Mouse (Mus musculus): ENCODE results near the gene Vamp5. TPM values are rescaled to one million over a fixed set of nuclear protein-coding genes. Genes with fewer than 3 reads are reported as not detected.

Vamp5 gene
- total and polyA plus RNA-seq, 3 experiments: 0.50 to 2.5 (median 0.90) TPM

DNA sequence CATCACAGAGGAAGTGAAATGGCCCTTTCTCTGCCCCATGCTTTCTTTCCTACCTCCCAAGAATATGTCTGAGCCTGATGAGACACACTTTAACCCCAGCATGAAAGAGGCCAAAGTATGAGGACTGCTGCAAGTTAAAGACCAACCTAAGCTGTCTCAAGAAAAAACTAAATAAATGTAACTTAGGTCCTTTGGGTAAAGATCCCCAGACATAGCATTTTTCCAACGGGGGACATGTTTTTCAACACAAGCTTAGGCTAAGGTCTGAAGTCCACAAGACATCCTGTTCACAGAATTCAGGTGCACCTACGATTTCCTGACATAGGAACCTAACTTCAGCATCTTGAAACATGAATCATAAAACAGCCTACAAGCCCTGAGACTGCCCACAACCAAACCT lies 30.1 kb downstream of the Vamp5 start:
- no peak overlapping the region for H3K9ac ChIP-seq (ENCODE audit: insufficient read depth, low read depth)
- in situ Hi-C loops (cut with MboI; ENCODE audit: low pct_ligation_motif_present, low pct_unique_long_range_greater_than_20kb, low sequenced_read_pairs) (no loop called here), dilution Hi-C loops (cut with MboI; ENCODE audit: extremely low pct_ligation_motif_present, extremely low pct_unique_long_range_greater_than_20kb, low sequenced_read_pairs) (no loop called here)
- peaks cover 2% of the 10 kb centered on the region for H3K9me3 ChIP-seq (replicated peaks; ENCODE audit: low read length)
- H3K4me1 ChIP-seq (ENCODE audit: control insufficient read depth in 1 of 2, insufficient read depth in 2 of 2): peaks cover 14 to 66% of the 10 kb centered on the region in 2 experiments; a peak in 3 of 4 replicates
- no peak overlapping the region for H3K4me2 ChIP-seq (ENCODE audit: insufficient read depth, low read depth, poor library complexity, severe bottlenecking)
- TF ChIP-seq ZKSCAN1 (IDR thresholded peaks at IDR 0.05; ENCODE audit: borderline replicate concordance, low read depth, low read length): no peak
- no peak for TF ChIP-seq NELFE (IDR thresholded peaks at IDR 0.05; ENCODE audit: low read depth, low read length)
- TF ChIP-seq MXI1 (IDR thresholded peaks at IDR 0.05; ENCODE audit: low read depth, low read length): no peak
- no peak for TF ChIP-seq MEF2A (IDR thresholded peaks at IDR 0.05; ENCODE audit: borderline replicate concordance, low read depth, low read length)
- no peak for TF ChIP-seq MAFK (IDR thresholded peaks at IDR 0.05; ENCODE audit: insufficient replicate concordance, low read length)
- no peak for TF ChIP-seq MYC (IDR thresholded peaks at IDR 0.05; ENCODE audit: low read depth, low read length)
- no peak for TF ChIP-seq ELF1 (IDR thresholded peaks at IDR 0.05; ENCODE audit: low read depth, low read length)
- no peak for TF ChIP-seq SIN3A (IDR thresholded peaks at IDR 0.05; ENCODE audit: low read length)
- TF ChIP-seq TBP (conservative IDR thresholded peaks at IDR 0.05; ENCODE audit: low read depth, low read length): no peak
- no peak overlapping the region for H3K4me3 ChIP-seq (replicated peaks in 1 of 3; ENCODE audit: low read depth in 2 of 3, low read length in 2 of 3, poor library complexity in 1 of 3)
- peaks cover 16% of the 10 kb centered on the region for H3K79me2 ChIP-seq (replicated peaks; ENCODE audit: control insufficient read depth, extremely low read depth, insufficient read depth, poor library complexity, severe bottlenecking)
- no peak for DNase-seq (ENCODE audit: extremely low read depth)
- H3K36me3 ChIP-seq (replicated peaks in 1 of 2; ENCODE audit: control insufficient read depth in 1 of 2, insufficient read depth in 1 of 2, low read length in 1 of 2): peaks cover 26 to 61% of the 10 kb centered on the region in 2 experiments
- H3K27ac ChIP-seq (ENCODE audit: insufficient read depth, low read depth): no peak overlapping the region
- no peaks in the 10 kb centered on the region for H3K27me3 ChIP-seq (replicated peaks)

DNA sequence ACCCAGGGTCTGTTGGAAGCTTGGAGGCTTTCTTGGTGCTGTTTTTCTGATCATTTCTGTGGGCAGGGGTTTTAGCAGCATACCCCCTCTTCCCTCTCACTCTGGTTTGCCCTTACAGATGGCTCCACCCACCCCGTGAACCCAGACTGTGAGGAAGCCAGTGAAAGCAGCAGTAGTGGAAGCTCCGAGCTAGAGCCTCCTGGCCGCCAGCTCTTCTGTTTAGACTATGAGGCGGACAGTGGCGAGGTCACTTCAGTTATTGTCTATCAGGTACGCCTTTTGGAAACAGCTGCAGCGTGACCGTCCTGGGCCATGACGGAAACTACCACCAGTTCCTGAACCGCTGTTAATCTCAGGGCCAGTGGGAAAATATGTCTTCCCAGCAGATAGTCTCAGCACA lies 31.9 kb downstream of the Vamp5 start:
- H3K27me3 ChIP-seq (replicated peaks): no peaks in the 10 kb centered on the region
- dilution Hi-C loops (cut with MboI; ENCODE audit: extremely low pct_ligation_motif_present, extremely low pct_unique_long_range_greater_than_20kb, low sequenced_read_pairs): no loop called here
- no peaks in the 10 kb centered on the region for H3K9me3 ChIP-seq (replicated peaks; ENCODE audit: low read length)
- in situ Hi-C loops (cut with MboI; ENCODE audit: low pct_ligation_motif_present, low pct_unique_long_range_greater_than_20kb, low sequenced_read_pairs): no loop called here
- no peak overlapping the region for H3K27ac ChIP-seq (ENCODE audit: insufficient read depth, low read depth)
- peak overlapping the region; percentile 81; the same call in 1 of the 2 replicates for H3K9ac ChIP-seq (ENCODE audit: insufficient read depth, low read depth)
- peak; percentile 6 for DNase-seq (ENCODE audit: extremely low read depth)
- H3K4me2 ChIP-seq (ENCODE audit: insufficient read depth, low read depth, poor library complexity, severe bottlenecking): peak overlapping the region; percentile 83
- H3K4me1 ChIP-seq (ENCODE audit: control insufficient read depth in 1 of 2, insufficient read depth in 2 of 2): peaks cover 16 to 73% of the 10 kb centered on the region in 2 experiments; a peak in 3 of 4 replicates
- TF ChIP-seq PAX5 (IDR thresholded peaks at IDR 0.05; ENCODE audit: low read length) (no peak), CTCF (conservative IDR thresholded peaks at IDR 0.05 in 1 of 2, IDR thresholded peaks at IDR 0.05 in 1 of 2; ENCODE audit: low read depth in 2 of 2, low read length in 2 of 2) (no peak), MAZ (IDR thresholded peaks at IDR 0.05; ENCODE audit: low read depth, low read length) (no peak), ELF1 (IDR thresholded peaks at IDR 0.05; ENCODE audit: low read depth, low read length) (no peak), ETS1 (conservative IDR thresholded peaks at IDR 0.05; ENCODE audit: low read depth, low read length) (no peak), TCF12 (IDR thresholded peaks at IDR 0.05; ENCODE audit: low read depth, low read length) (no peak), E2F4 (IDR thresholded peaks at IDR 0.05; ENCODE audit: insufficient replicate concordance, low read depth, low read length) (no peak), MAX (IDR thresholded peaks at IDR 0.05; ENCODE audit: low read length) (no peak), MAFK (IDR thresholded peaks at IDR 0.05; ENCODE audit: insufficient replicate concordance, low read length) (no peak), POLR2A (IDR thresholded peaks at IDR 0.05; ENCODE audit: low read depth, low read length) (no peak), NELFE (IDR thresholded peaks at IDR 0.05; ENCODE audit: low read depth, low read length) (no peak), ZKSCAN1 (IDR thresholded peaks at IDR 0.05; ENCODE audit: borderline replicate concordance, low read depth, low read length) (no peak), USF2 (conservative IDR thresholded peaks at IDR 0.05; ENCODE audit: low read depth, low read length) (no peak), ZC3H11A (IDR thresholded peaks at IDR 0.05; ENCODE audit: low read depth, low read length) (no peak), ZNF384 (IDR thresholded peaks at IDR 0.05; ENCODE audit: low read depth, low read length) (no peak), USF1 (IDR thresholded peaks at IDR 0.05; ENCODE audit: low read depth, low read length) (no peak), TBP (conservative IDR thresholded peaks at IDR 0.05; ENCODE audit: low read depth, low read length) (no peak), EP300 (IDR thresholded peaks at IDR 0.05; ENCODE audit: low read length) (no peak), JUN (IDR thresholded peaks at IDR 0.05; ENCODE audit: insufficient read depth, low read depth, low read length) (no peak), CHD2 (IDR thresholded peaks at IDR 0.05; ENCODE audit: low read length) (no peak)
- H3K4me3 ChIP-seq (replicated peaks in 1 of 3; ENCODE audit: low read depth in 2 of 3, low read length in 2 of 3, poor library complexity in 1 of 3): peak overlapping the region in 1 of 3 experiments; percentile 79
- H3K36me3 ChIP-seq (replicated peaks in 1 of 2; ENCODE audit: control insufficient read depth in 1 of 2, insufficient read depth in 1 of 2, low read length in 1 of 2): peaks cover 21 to 44% of the 10 kb centered on the region in 2 experiments
- H3K79me2 ChIP-seq (replicated peaks; ENCODE audit: control insufficient read depth, extremely low read depth, insufficient read depth, poor library complexity, severe bottlenecking): peaks cover 31% of the 10 kb centered on the region
